Mouse (Mus musculus): ENCODE data around the gene 4930451I11Rik.

DNA sequence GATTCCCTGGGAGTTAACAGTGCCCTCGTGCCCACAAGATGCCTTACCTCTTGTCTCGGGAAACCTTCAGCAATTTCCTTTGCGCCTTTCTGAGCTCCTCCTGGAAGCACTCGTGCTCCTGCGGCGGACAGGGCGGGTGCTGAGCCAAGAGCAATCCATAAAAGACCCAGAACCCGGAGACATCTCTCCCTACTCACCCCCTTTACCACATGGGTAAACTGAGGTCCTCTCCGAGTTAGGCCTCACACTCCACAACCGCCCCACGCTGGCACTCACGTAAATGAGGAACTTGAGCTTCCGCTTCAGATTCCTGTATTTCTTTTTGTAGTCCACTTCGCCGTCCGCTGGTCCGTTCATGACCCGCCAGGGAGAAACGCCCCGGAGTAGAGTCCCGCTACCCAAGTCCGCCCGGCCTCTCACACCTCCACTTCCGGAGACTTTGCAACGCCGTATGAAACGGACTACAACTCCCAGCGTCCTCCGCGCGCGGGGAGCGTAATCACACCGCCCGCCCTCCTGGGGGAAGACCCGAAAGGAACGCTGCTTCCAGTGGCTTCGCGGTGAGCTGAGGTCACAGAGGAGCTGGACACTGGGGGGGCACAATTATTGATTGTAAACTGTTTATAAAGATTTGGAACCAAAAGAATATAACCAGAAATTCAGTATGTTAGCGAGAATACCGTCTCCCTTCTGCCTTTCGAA is 30.1 kb upstream of the 4930451I11Rik start, which contains the start of gene Hirip3:
- no peak for TF ChIP-seq CTCF (IDR thresholded peaks at IDR 0.05; ENCODE audit: borderline replicate concordance, extremely low read depth, insufficient read depth, insufficient read length)
- TF ChIP-seq POLR2A (IDR thresholded peaks at IDR 0.05; ENCODE audit: borderline replicate concordance, extremely low read depth, insufficient read depth, insufficient read length, poor library complexity, severe bottlenecking): peak; percentile 57; the same call in 1 of the 2 replicates

All from brain, embryonic 14.5 days (tissue).